Mouse (Mus musculus) right cerebral cortex, postnatal 36 days (tissue): ENCODE measurements around the gene Desi1.
"Not testable (repeated sequence)": the region's sequence is repeated elsewhere in the genome, so short reads cannot be mapped to it uniquely, and the experiment has no call there.

ENCODE experiments used
- DNase-seq, 2 experiments: peaks; one replicate each; pipeline ENCODE4 v3.0.0; 2022; ENCODE audit warnings: low spot score in 2 of 2, mixed read lengths in 1 of 2

Gene Desi1

DNA sequence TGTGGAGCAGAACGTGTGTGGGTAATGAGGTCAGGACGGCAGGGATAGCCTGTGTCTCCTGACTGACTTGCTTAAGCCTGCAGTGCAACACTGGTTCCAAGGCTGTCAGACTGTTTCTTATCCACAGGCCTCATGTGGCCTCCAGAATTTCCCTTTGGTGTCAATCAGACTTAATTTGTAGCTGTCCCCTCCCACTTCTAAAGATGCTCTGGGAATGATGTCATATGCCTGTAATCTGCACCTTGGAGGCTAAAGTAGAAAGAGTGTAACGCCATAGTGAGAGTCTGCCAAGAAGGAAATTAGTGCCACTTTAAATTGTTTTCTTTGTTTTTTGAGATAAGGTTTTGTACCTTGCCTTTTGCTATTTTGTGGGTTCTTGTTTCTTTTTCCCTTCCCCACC is 14.4 kb downstream of the Desi1 start:
- DNase-seq: no peak

DNA sequence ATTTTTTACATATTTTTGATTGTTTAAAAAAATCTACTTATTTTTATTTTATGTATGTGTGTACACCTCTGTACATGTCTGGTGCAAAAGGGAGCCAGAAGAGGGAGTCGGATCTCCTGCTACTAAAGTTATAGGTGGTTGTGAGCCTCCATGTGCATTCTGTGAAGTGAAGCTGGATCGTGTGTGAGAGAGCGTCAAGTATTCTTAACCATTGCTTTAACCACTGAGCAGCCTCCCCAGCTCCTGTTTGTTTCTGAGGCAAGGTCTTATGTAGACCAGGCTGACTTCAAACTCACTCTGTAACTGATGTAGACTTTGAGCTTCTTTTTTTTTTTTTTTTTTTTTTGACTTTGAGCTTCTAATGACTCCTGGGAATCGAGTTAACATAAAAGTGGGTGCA is 16.2 kb downstream of the Desi1 start:
- no peak for DNase-seq

DNA sequence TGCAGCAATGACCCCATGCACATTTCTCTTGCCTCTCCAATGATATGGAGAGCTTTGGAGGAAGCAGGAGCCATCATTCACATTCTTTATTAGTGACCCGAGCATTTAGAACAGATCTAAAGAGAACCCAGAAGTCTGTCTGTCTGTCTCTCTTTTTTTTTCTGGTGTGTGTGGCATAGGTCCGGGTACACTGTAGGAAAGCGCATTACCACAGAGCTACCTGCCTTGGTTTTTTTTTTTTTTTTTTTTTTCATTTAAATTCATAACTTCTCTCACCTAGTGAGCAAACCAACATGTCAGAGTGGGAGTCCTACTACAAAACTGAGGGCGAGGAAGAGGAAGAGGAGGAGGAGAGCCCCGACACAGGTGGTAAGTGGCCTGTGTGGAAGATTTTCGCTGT is 16.8 kb downstream of the Desi1 start:
- no peak for DNase-seq

DNA sequence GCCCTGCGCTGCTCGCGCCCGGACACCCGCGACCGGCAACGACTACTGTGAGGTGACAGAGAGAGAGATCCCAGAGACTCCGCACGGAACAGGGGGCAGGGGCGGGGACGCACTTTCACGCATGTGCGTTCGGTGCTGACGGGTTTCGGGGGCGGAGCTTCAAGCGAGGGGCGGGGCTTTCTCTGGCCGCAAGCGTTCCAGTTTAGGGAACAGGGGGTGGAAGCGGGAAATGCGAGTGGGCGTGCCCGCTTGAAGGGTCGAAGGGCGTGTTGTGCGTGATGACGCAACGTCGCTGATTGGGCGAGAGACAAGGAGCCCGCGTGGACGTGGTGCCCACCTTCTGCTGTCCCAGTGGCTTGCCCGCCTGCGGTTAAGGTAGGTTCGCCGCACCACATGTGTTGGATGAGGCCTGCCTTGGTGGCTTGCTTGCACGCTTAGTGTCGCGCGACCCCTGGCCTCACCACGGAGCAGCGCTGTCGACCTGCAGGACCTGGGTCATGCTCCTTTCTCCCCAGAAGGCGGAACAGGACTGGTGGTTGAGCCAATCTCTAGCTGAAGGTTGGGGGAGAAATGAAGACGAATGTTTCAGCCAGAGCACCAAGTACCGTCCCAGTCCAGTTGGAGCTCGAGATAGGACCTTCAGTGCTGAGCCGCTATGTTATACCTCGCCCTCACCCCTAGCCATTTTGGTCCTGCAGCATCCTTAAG is 17.4 kb downstream of the Desi1 start:
- peak; percentile 99 for DNase-seq

DNA sequence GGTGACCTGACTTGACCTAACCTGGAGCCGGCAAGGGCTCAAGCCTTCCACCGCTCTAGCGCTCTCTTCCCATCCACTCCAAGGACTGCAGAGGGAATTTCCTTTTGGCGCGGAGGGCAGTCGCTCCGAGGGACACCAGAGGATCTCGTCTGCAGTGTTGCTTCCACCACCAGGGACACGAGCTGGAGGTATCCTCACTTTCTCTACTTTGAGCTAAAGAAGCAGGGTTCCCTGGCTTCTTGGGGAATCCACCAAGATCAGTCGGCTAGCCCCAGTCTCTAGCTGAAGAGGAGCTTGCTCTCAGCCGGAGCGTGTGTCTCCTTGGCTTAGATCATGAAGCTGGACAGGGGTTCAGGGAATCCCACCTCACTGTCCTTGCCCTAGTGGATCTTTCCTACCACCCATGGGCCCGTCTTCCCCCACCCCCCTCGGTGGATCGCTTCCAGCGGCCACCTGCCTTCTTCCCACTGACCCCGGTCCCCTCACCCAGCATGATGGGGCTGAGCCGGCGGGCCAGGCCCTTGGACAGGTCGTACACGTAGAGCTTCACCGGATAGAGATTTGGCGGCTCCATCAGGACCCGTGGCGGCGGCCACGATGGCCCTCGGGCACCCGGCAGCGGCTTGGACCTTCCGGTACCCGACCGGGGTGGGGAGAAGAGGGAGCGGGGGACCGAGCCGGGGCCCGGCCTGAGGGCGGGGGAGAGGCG is 18.1 kb downstream of the Desi1 start:
- DNase-seq: peak; percentile 9 to 25

DNA sequence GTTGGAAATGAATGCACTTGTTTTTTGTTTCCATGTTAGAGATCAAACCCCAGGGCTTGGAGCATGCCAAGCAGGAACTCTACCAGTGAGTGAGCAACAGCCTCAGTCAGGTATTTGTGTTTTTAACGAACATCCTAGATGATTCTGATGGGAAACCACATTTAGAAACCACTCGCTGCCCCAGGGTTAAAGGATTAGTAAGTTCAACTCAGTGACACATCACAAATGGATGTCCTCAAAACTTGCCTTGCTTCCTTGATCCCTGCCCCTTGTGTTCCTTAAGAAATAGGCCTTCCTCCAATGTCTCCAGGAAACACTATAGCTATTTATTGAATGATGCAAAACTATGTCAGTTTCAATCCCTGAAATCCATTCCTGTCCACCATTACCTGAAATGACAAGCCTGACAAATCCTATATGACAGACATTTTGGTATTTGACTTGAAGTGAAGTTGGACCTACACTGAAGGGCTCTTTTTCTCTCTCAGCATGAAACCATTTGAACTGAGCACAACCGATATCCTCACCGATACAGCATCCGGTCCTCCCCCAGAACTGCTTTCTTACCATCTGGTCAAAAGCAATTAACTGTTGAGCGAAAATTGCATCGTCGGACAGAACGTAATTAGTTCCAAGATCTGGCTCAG is 18.8 kb downstream of the Desi1 start:
- no peak for DNase-seq

DNA sequence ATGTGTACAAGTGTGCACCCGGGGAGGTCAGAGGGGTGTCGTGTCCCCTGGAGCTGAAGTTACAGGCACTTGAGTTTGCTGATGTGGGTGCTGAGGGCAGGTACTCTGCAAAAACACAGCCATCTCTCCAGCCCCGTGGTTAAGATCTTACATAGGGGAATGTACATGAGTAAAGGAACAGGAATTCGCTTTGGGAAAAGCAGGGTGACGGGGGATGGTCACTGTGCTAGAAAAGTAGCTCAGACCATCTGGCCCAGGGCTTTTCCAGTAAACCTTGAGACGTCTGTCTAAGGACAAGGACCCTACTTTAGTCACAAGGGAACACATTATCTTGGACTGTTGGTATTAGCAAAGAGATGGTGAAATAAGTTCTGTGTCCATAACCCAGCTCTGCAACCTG is 21.7 kb downstream of the Desi1 start:
- DNase-seq: no peak

DNA sequence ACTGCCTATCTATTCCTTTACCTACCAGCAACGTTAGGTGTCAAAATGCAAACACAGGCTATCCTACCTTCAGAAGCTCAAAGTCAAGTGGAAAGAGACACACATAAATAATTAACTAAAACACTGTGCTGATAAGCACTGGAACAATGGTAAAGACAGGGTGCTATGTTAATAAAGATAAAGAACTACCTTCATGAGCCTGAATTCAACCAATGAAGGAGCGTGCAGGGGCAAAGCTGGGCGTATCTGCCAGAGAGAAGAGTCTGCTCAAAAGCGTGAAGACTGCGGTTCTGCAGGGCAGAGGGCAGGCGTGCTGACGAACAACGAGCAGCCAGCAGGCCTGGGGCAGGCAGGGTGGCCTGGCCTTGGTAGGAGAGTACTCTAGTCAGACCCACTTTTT is 29.4 kb downstream of the Desi1 start:
- DNase-seq: no peak

DNA sequence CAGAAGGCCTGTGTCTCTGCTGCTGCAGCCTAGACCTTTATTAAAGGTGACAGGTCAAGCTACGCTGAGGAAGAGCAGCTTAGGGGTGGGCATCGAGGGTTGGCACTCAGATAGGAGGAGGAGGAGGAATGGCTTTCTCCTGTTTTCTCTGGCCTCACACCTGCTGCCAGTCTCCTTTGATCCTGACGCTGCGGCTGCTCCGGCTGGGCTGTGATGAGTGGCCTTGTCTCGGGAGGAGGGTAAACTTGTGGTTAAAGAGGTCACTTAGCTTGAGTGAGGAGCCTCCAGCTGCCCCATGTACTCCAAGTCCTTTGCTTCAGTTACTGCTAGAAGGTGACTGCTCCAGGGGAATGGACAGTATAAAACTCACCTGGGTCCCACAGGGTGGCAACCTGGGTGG is 39.7 kb downstream of the Desi1 start:
- DNase-seq: no peak

DNA sequence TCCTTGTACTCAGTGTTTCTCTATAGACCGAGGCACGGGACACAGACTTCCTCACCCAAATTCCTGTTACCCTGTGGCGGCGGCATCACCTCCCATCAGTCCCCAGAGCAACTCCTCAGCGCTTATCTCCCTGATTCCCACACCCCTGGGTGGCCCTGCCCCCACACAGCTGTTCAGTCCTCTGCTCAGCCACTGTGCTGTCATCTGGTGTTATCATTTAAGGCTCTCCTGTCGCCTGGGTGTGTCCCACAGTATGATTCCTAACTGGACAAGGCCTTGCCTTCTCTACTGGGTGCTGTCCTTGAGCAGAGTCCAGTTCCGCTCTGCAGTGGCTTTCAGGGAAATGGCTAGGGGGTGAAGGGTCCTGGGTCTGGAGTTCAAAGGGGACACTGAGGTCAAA is 43.1 kb downstream of the Desi1 start:
- DNase-seq: peak in 1 of 2 experiments; percentile 17

DNA sequence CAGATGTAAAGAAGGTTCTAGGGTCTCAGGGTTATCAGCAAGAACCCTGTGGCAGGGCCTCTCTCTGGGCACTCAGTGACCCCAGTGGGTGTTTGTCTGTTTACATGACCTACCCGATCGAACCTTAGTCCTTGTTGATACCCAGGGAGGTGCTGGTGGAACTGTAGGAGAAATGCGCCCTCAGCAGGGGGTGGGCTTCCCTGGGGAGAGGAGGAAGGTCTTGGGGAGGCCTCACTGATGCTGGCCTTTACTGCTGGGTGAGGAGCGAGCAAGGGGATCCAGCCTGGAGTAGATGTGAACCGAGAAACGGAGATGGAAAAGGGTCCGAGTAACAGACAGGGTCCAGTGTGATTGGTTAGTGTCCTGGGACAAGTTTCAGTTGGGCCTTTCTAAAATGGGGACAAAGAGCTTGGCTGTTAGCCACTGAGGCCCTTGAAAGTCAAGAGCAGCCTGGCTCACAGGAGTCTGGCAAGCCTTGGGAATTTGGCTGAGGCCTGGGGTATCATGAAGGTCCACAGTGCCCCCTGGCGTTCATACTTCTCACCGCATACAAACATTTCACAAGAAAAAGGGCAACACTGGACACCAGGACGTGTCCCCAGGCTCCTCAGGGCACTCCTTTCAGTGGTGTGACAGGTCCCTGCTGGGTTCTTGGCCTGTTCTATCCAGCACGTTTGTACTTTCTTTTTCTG is 44.1 kb downstream of the Desi1 start:
- DNase-seq: peak; percentile 76 to 78

DNA sequence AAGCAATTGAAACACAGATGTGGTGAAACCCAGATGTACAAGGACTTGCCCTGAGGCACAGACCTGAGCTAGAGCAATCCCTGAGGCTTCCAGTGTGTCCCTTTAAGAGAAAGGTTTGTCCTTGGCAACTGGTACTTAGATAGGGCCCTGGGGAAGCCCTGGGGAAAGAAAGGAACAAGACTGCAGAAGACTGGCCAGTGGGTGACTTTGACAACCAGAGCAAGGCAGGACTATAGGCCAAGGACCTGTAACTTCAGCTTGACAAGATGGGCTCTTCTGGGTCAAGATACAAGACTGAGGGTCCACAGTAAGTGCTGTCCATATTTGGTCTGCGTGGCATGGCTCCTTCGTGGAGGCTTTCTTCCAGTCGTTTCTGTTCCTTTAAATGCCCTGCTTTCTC is 46.0 kb downstream of the Desi1 start, which contains the start of gene Xrcc6:
TSS of gene Xrcc6 (plus strand) at position 190 of the 400 bp plus-strand sequence.
- DNase-seq: no peak

DNA sequence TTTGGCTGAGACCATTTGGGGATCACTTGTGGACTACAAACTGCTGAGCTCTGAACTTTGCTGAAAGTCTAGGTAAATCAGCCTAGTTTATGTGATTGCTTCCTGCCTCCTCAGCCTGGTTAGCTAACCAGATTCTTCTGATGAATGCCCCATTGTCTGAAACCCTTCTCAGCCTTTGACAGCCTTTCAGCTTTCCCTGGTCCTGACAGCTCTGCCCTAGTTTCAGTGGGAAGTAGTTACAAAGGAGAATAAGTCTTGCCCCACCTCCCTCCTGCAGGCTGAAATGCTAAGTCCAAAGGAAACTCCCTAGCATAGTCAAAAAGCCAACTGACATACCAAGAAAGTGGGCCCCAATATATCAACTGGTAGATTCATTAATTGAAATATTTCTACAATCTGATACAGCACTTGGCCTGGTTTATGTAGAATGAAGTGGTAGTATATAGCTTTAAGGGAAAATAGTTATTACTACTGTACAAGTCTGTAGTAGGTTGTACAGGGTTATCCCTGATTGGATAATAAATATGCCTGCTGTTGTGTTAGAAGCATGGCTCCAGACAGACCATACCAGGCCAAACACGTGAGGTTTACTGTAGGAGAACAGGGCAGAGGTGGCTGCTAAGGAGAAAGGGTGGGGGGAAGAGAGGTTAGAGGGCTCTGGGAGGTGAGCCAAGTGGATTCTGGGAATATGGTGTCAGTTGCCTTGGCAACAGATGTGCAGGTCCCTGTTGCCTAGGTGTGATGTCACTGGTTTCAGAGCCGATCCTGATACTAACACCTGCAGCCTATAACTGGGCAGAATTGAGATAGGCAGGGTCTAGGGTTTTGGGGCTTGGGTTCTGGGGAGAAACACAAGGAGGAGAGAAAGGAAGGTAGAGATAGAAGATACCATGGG is 48.1 kb downstream of the Desi1 start:
- DNase-seq: no peak

DNA sequence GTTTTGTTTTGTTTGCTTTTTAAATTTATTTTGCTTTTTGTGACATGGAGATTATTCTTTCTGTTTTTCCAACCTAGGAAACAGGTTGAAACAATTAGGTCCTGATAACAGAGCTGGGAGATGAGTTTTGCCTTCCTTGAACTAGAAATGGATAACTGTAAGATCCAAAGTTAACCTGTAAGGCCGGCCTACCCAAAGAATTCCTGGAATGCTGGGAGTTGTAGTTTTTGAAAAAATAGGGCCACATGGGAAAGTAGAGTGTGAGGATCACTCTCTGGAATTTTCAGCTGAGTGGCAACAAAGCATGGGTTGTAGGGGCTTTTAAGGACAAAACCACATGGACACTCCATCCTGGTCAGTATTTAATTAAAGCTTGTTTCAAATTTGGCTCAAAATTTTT is 51.5 kb downstream of the Desi1 start:
- no peak for DNase-seq

DNA sequence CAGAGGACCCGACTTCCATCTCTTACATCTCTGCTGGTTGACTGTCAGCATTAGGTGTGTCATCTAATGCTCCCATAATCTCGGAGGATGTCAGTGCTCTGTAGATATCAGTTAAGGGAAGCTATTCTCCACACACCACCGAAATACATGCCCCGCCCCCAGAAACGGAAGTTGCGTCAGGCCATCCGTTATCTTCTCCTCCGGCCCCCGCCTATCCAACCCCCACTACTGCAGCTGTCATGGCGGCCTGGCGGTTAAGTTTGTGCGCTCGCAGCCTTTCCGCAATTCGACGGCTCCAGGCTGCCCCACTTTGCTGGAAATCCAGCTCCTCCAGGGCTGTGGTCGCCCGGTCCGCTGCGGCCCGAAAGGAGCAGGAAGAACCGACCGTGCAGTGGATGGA is 53.3 kb downstream of the Desi1 start, which contains the start of gene 1700029P11Rik:
TSS of gene 1700029P11Rik (plus strand) at position 220 of the 400 bp plus-strand sequence.
- no peak for DNase-seq

DNA sequence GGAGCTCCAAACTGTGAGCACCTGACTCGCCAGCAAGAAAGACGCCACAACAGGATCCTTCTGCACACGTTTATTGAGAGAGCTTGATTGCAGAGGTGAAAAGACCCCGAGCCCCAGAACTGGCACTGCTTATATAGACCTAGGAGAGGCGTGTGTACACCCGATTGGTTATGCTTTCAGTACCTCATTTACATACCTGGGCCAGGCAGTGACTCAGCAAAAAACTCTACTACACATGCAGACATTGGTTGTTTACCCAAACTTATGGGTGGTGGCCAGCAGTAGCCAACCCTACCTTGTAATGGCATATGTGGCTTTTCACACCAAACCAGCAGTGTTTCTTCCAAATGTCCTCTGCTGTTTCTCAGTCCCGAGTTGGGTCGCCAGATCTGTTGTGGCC is 58.5 kb downstream of the Desi1 start:
- DNase-seq: not testable (repeated sequence)

DNA sequence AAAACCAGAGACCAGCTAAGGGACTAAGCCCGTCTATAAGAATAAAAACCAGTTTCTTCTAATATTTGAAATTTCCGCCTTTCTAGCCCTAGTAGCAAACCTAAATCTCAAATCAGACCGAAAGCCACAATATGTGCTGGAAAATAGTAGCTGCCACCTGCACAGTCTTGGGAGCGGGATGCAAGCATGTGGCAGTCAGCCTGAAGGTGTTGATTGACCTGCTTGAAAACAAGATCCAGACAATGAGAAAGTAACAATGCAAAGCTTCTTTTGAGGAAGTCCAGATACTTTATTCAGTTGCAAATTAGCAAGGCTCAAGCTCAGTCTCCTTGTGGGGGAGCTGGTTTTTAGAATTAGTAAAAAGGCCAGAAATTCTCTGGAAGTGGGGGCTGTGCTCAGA is 63.2 kb downstream of the Desi1 start:
- DNase-seq: not testable (repeated sequence)

DNA sequence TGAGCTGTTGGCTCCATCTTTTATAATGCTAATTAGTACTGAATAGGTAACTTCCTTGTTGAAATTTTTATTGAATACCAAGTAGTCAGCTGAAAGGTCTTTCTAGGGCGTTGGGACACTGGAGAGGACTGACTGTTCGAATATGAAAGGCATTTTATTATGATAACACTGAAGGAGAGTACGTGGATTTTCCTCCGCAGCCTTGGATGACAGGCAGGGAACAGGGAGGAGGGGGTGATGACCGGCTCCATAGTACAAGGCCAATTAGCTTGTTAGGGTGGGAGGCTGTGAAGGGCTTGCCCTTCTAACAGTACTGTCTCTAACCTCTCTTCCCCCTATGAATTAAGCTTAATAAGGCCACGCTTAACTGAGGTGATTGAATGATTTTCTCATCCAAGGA is 64.0 kb downstream of the Desi1 start:
- DNase-seq: not testable (repeated sequence)

DNA sequence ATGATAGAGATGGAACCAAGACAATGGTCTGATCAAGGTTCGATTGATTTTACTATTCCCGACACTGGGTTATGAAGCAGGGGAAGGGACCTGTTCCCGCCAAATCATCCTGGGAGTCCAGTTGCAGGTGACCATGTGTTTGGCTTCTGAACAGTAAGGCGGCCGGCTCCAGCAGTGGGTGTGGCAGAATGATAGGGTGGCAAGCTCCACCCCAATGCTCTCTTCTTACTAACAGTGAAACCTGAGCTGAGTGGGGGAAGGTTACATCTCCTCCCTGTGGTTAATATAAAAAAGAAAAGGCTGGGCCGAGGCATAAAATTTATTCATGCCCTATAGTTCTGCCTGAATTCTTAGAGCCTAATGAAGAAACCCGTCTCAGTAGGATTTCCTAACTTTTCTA is 64.5 kb downstream of the Desi1 start:
- DNase-seq: no peak

DNA sequence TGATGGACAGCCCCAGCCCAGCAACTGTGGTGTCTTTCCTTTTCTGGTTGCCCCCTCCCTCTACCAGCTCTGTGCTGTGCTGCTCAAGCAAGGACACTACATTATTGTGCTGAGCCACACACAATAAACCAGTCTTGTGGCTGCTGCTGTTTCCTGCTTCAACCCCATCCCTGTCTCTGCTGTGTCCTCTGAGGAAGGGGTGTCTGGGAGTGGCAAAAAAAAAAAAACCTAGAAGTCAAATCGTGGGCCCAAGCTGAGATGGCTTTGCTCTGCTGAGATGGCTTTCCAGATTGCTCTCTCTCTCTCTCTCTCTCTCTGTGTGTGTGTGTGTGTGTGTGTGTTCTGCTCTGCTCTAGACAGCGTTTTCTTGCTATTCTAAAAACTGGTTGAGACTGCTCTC is 65.2 kb downstream of the Desi1 start:
- no peak for DNase-seq

DNA sequence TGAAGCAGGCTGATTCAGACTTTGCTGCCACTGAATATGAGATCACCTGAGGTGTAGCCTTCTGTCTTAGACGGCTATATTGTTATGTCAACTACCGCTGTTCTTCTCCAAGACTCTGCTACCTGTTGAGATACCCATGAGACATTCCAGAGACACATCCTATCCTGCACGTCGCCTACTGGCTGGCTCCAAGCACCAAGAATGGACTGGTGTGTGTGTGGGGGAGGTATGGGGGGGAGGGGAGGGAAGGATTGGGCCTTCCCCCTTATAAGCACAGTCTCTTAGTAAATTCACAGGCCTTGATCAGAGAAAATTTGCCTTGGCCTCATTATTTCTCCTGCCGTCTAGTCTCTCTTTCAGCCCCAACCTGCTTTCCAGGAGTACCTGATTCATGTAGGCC is 65.8 kb downstream of the Desi1 start:
- DNase-seq: no peak
